Mouse (Mus musculus): ENCODE measurements around the gene Phospho1. TPM values are rescaled to one million over a fixed set of nuclear protein-coding genes. Genes with fewer than 3 reads are reported as not detected.

Gene Phospho1
- polyA plus RNA-seq, 1 experiment from 2014 or later = 2.6 TPM

GRCm38 (mm10) chr11:95843421-95843950 lies 19.2 kb downstream of the Phospho1 start:
- Histone ChIP-seq H3K9ac (ENCODE audit: low read depth, low read length) (no peak overlapping the region), H3K27ac (ENCODE audit: low read depth, low read length) (no peak overlapping the region), H3K4me1 (replicated peaks; ENCODE audit: control insufficient read depth, insufficient read depth, low read length) (no peaks in the 10 kb centered on the region)

GRCm38 (mm10) chr11:95844935-95845334 lies 20.6 kb downstream of the Phospho1 start:
- H3K27ac ChIP-seq (ENCODE audit: low read depth, low read length) = no peak overlapping the region
- H3K27me3 ChIP-seq (replicated peaks; ENCODE audit: control insufficient read depth, insufficient read depth, low read length) = no peaks in the 10 kb centered on the region
- H3K9me3 ChIP-seq (ENCODE audit: control insufficient read depth) = no peaks in the 10 kb centered on the region
- no peaks in the 10 kb centered on the region for H3K36me3 ChIP-seq (ENCODE audit: control insufficient read depth, insufficient read depth)
- H3K9ac ChIP-seq (ENCODE audit: low read depth, low read length) = no peak overlapping the region
- H3K4me3 ChIP-seq (ENCODE audit: low read depth, low read length) = no peak overlapping the region
- no peak for TF ChIP-seq CTCF (IDR thresholded peaks at IDR 0.05; ENCODE audit: low read depth)
- ATAC-seq = no peak
- no peaks in the 10 kb centered on the region for H3K4me1 ChIP-seq (replicated peaks; ENCODE audit: control insufficient read depth, insufficient read depth, low read length)
- H3K4me2 ChIP-seq (replicated peaks; ENCODE audit: low read depth) = no peak overlapping the region
- WGBS = 61% methylated on average over 4 of the region's 4 CpGs

More at GRCm38 (mm10) chr11:95843421-95843950, 19.2 kb downstream of the Phospho1 start:
- Histone ChIP-seq H3K27me3 (replicated peaks; ENCODE audit: control insufficient read depth, insufficient read depth, low read length) (no peaks in the 10 kb centered on the region), H3K4me2 (replicated peaks; ENCODE audit: low read depth) (peak overlapping the region; percentile 3; the same call in 1 of the 2 replicates), H3K36me3 (ENCODE audit: control insufficient read depth, insufficient read depth) (no peaks in the 10 kb centered on the region), H3K9me3 (ENCODE audit: control insufficient read depth) (no peaks in the 10 kb centered on the region), H3K4me3 (ENCODE audit: low read depth, low read length) (0 out of 2 replicates have a peak overlapping the region, but pooled peaks have one; percentile 1)
- TF ChIP-seq CTCF (IDR thresholded peaks at IDR 0.05; ENCODE audit: low read depth) = no peak
- WGBS = 50% methylated on average over 6 of the region's 6 CpGs
- no peak for ATAC-seq

- no peak for ATAC-seq
- H3K36me3 ChIP-seq (ENCODE audit: control insufficient read depth, insufficient read depth) = no peaks in the 10 kb centered on the region
- H3K4me2 ChIP-seq (replicated peaks; ENCODE audit: low read depth) = no peak overlapping the region
- H3K27ac ChIP-seq (ENCODE audit: low read depth, low read length) = no peak overlapping the region
- 69% methylated on average over 2 of the region's 2 CpGs for WGBS
- no peaks in the 10 kb centered on the region for H3K9me3 ChIP-seq (ENCODE audit: control insufficient read depth)
- H3K4me1 ChIP-seq (replicated peaks; ENCODE audit: control insufficient read depth, insufficient read depth, low read length) = no peaks in the 10 kb centered on the region
- no peak for TF ChIP-seq CTCF (IDR thresholded peaks at IDR 0.05; ENCODE audit: low read depth)
- H3K4me3 ChIP-seq (ENCODE audit: low read depth, low read length) = no peak overlapping the region
- H3K9ac ChIP-seq (ENCODE audit: low read depth, low read length) = no peak overlapping the region
- H3K27me3 ChIP-seq (replicated peaks; ENCODE audit: control insufficient read depth, insufficient read depth, low read length) = no peaks in the 10 kb centered on the region
Observed at GRCm38 (mm10) chr11:95850898-95851297, 26.6 kb downstream of the Phospho1 start.

- WGBS = 42% methylated on average over 5 of the region's 5 CpGs
- no peak overlapping the region for H3K4me2 ChIP-seq (replicated peaks; ENCODE audit: low read depth)
- H3K27ac ChIP-seq (ENCODE audit: low read depth, low read length) = no peak overlapping the region
- no peaks in the 10 kb centered on the region for H3K9me3 ChIP-seq (ENCODE audit: control insufficient read depth)
- peak; percentile 90 for TF ChIP-seq CTCF (IDR thresholded peaks at IDR 0.05; ENCODE audit: low read depth)
- no peak for ATAC-seq
- no peaks in the 10 kb centered on the region for H3K36me3 ChIP-seq (ENCODE audit: control insufficient read depth, insufficient read depth)
- H3K27me3 ChIP-seq (replicated peaks; ENCODE audit: control insufficient read depth, insufficient read depth, low read length) = no peaks in the 10 kb centered on the region
- H3K9ac ChIP-seq (ENCODE audit: low read depth, low read length) = no peak overlapping the region
- no peak overlapping the region for H3K4me3 ChIP-seq (ENCODE audit: low read depth, low read length)
- H3K4me1 ChIP-seq (replicated peaks; ENCODE audit: control insufficient read depth, insufficient read depth, low read length) = no peaks in the 10 kb centered on the region
Observed at GRCm38 (mm10) chr11:95853684-95854083, 29.4 kb downstream of the Phospho1 start.

GRCm38 (mm10) chr11:95857306-95857705 lies 33.0 kb downstream of the Phospho1 start:
- H3K4me1 ChIP-seq (replicated peaks; ENCODE audit: control insufficient read depth, insufficient read depth, low read length) = no peaks in the 10 kb centered on the region
- TF ChIP-seq CTCF (IDR thresholded peaks at IDR 0.05; ENCODE audit: low read depth) = no peak
- WGBS = 78% methylated on average over 4 of the region's 4 CpGs

GRCm38 (mm10) chr11:95857716-95858527 lies 33.6 kb downstream of the Phospho1 start:
- H3K4me3 ChIP-seq (ENCODE audit: low read depth, low read length) = peak overlapping the region; percentile 64
- 21% methylated on average over 21 of the region's 21 CpGs for WGBS
- H3K27ac ChIP-seq (ENCODE audit: low read depth, low read length) = peak overlapping the region; percentile 90; the same call in 1 of the 2 replicates
- H3K4me1 ChIP-seq (replicated peaks; ENCODE audit: control insufficient read depth, insufficient read depth, low read length) = no peaks in the 10 kb centered on the region
- H3K9me3 ChIP-seq (ENCODE audit: control insufficient read depth) = no peaks in the 10 kb centered on the region
- no peak for TF ChIP-seq CTCF (IDR thresholded peaks at IDR 0.05; ENCODE audit: low read depth)
- peak overlapping the region; percentile 75 for H3K4me2 ChIP-seq (replicated peaks; ENCODE audit: low read depth)
- no peaks in the 10 kb centered on the region for H3K27me3 ChIP-seq (replicated peaks; ENCODE audit: control insufficient read depth, insufficient read depth, low read length)
- no peak for ATAC-seq
- H3K9ac ChIP-seq (ENCODE audit: low read depth, low read length) = peak overlapping the region; percentile 56
- H3K36me3 ChIP-seq (ENCODE audit: control insufficient read depth, insufficient read depth) = no peaks in the 10 kb centered on the region

More at GRCm38 (mm10) chr11:95857306-95857705, 33.0 kb downstream of the Phospho1 start:
- H3K36me3 ChIP-seq (ENCODE audit: control insufficient read depth, insufficient read depth) = no peaks in the 10 kb centered on the region
- ATAC-seq = no peak
- H3K4me3 ChIP-seq (ENCODE audit: low read depth, low read length) = no peak overlapping the region
- H3K9ac ChIP-seq (ENCODE audit: low read depth, low read length) = no peak overlapping the region
- H3K27me3 ChIP-seq (replicated peaks; ENCODE audit: control insufficient read depth, insufficient read depth, low read length) = no peaks in the 10 kb centered on the region
- no peaks in the 10 kb centered on the region for H3K9me3 ChIP-seq (ENCODE audit: control insufficient read depth)
- no peak overlapping the region for H3K4me2 ChIP-seq (replicated peaks; ENCODE audit: low read depth)
- H3K27ac ChIP-seq (ENCODE audit: low read depth, low read length) = no peak overlapping the region

All from intestine, postnatal 0 days (tissue).